Mouse (Mus musculus) bone marrow, adult 2 months (tissue): ENCODE measurements at regions not wholly inside any gene's neighbourhood (a gene's known extent, or its start where the extent isn't known, plus 50 kb on each side); places are given as distances from the start of the nearest gene placed in this dataset.

Source experiments
- CTCF ChIP-seq: fragments of 200-500 bp; IDR thresholded peaks from 2 replicates; pipeline ENCODE4 v1.5.1; 2011; ENCODE audit warnings: low read length, control low read depth; ENCODE audit not compliant: control insufficient read depth, insufficient read depth
- POLR2A ChIP-seq: fragments of 200-500 bp; IDR thresholded peaks from 2 replicates; pipeline ENCODE4 v1.6.1; 2011; ENCODE audit warnings: low read depth, mild to moderate bottlenecking, control low read depth, low read length, borderline replicate concordance; ENCODE audit not compliant: control insufficient read depth

DNA sequence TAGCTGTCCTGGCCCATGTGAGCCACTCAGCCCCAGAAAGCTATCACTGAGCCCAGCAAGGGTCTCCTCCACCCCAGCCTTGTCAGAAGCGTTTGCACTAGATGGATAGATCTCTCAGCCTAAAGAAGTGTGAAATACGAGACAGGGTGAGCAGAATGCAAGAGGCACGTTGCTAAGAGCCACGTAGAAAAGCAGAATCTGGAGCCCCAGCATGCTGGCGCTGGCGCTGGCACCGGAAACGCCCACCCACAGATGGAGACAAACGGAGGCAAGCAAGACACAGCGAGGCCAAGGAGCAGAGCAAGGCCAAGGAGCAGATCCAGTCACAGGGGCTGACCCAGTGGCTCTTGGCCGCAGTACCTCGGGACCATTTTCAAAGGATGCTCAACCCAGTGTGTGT lies 100.9 kb upstream of the Zfp536 start:
- TF ChIP-seq CTCF: no peak
- TF ChIP-seq POLR2A: no peak
